Mouse (Mus musculus): ENCODE measurements at regions not wholly inside any gene's neighbourhood (a gene's known extent, or its start where the extent isn't known, plus 50 kb on each side); places are given as distances from the start of the nearest gene placed in this dataset.
"Not testable (repeated sequence)": the region's sequence is repeated elsewhere in the genome, so short reads cannot be mapped to it uniquely, and the experiment has no call there.

- DNase-seq (ENCODE audit: low read depth) = no peak
Observed at GRCm38 (mm10) chr9:31650362-31651130, 186.3 kb upstream of the Tmem45b start.

GRCm38 (mm10) chr9:31649073-31649472, 184.8 kb upstream of the Tmem45b start:
- DNase-seq (ENCODE audit: low read depth) = no peak

DNA sequence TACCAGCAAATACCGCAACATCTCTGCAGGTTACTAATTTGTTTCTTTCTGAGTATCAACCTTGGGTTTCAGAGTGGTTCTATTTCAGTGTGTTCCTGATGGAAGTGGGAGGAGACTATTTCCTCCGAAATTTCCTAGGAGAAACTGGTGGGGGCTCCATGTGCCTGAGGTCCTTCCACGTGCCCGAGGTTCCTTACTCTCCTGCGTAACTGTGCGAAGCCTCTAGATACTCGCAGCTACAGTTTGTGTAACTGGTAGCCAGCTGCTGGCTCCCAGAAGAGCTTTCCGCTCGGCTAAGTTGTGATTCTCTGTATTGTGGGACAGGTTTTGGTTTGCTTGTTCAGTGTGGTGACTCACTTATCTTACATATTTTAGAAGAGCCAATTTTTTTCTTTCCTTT, 184.3 kb upstream of the Tmem45b start:
- no peak for DNase-seq (ENCODE audit: low read depth)

- no peak for DNase-seq (ENCODE audit: low read depth)
Observed at GRCm38 (mm10) chr9:31645114-31645513, 180.9 kb upstream of the Tmem45b start.

GRCm38 (mm10) chr9:31644106-31644505, 179.8 kb upstream of the Tmem45b start:
- no peak for DNase-seq (ENCODE audit: low read depth)

DNA sequence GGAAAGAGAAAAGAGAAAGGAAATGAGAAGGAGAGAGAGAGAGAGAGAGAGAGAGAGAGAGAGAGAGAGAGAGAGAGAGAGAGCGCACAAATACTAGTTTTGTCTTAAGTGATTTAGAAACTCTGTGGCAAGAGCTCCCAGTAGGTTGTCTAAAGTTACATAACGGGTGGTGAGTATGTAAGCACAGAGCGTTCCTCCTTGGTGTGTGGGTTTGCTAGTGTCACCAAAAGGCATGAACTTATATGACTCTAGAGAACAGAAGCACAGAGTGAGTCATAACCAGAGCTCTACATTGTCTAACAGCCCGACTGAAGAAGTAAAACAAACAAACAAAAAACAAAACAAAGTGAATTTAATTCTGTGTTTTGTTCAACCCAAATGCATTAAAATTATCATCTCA, 177.9 kb upstream of the Tmem45b start:
- DNase-seq (ENCODE audit: low read depth) = no peak

- no peak for DNase-seq (ENCODE audit: low read depth)
Observed at GRCm38 (mm10) chr9:31628291-31628690, 164.0 kb upstream of the Tmem45b start.

- DNase-seq (ENCODE audit: low read depth) = not testable (repeated sequence)
Observed at GRCm38 (mm10) chr9:31621553-31621952, 157.3 kb upstream of the Tmem45b start.

DNA sequence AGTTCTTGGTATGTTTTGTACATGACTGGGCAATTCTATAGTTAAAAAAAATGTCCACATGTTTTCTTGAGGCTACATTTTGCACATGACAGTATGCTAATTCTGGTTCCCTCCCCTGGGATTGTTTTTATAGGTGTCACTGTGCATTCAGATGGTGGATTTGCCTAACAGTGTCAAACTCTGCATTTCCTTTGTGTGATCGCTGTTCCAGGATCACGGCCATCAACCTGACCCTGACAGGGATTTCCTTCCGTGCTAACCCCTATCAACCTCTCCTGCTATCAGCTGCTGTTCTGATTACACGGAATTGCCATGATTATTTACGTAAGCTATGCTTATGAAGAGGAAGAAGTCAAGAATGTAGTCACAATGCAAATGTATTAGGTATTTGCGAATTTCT, 155.1 kb upstream of the Tmem45b start:
- DNase-seq (ENCODE audit: low read depth) = no peak

GRCm38 (mm10) chr9:31614250-31614945, 150.1 kb upstream of the Tmem45b start:
- no peak for DNase-seq (ENCODE audit: low read depth)

- DNase-seq (ENCODE audit: low read depth) = no peak
Observed at GRCm38 (mm10) chr9:31611036-31611695, 146.9 kb upstream of the Tmem45b start.

GRCm38 (mm10) chr9:31610631-31611030, 146.4 kb upstream of the Tmem45b start:
- DNase-seq (ENCODE audit: low read depth) = no peak

GRCm38 (mm10) chr9:31610212-31610611, 145.9 kb upstream of the Tmem45b start:
- DNase-seq (ENCODE audit: low read depth) = no peak

DNA sequence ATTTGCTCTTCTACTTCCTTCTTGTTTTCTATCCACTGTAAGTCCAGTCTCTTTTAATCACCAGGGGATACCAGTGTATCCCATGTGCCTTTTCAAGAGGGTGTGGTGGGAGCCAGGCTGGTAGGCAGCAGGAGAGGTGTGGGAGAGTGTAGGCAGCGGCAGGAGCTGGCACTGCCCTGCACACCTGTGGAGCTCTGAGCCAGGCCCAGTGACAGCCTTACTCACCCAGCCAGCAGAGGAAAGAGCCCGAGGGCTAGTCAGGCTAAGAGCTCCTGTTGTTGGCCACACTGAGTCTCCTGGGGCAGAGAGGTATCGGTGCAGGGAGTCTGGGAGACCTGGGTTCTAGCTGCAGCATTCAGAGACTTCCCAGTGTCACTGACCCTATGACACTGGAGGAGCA, 145.5 kb upstream of the Tmem45b start:
- no peak for DNase-seq (ENCODE audit: low read depth)

DNA sequence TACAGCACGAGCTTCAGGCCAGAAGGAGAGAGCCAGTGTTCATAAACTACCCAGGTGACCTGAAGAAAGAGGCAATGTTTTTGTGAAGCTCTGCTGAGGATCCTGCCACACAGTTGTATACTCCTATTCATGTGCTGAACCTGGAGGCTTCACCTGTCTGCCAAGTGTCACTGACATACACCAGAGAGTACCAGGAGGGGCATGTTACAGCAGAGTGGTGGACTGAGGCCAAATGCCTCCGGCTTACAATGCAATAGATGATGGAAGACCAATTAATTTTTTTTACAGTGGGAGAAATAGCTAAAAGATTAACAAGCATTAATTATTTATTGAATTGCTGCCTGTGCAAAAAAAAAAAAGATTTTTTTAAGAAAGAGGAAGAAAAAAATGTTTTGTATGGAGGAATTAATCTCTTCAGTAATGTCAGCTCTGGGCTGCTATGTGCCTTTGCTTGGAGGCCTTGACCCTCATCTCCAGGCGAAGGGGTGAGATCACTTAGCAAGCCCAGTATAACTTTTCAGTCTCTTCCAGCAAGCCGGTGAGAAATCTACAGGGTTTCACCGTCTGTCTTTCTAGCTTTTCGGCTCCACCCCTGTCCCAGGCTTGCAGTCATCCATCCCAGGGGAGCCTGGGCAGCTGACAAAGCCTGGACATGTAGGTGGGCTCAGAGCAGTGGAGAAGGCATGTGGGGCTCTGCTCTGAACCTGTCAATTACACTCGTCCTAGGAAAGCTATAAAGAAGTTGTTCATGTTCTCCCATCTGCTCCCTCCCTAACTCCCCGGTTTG, 144.0 kb upstream of the Tmem45b start:
- DNase-seq (ENCODE audit: low read depth) = no peak

GRCm38 (mm10) chr9:31606936-31607335, 142.7 kb upstream of the Tmem45b start:
- DNase-seq (ENCODE audit: low read depth) = no peak

DNA sequence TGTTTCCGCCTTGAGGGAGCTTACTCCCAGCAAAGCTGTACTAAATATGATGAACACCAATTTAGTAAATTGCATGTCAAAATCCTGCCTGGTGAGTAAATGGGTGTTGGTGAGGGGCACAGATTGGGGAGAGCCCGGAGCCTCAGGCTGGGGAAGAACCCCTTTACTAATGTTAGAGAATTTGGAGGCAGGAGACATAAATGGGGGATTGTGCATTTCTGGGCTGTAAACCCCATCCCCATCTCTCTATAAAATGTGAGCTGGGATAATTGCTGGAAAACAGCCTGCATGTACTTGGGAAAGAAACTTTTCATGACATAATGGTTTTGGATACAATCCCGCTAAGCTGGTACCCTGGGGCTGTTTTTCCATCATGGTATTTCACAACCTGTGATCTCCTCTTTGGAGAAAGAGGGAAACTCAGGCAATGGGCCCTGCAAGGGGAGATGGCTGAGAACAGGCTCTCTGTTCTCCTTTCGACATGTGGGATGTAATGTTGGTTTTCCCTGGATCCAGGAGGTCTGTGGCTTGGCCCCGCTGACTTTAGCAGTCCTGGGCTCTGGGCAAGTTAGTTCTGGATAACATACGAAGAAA, 140.3 kb upstream of the Tmem45b start:
- DNase-seq (ENCODE audit: low read depth) = no peak

GRCm38 (mm10) chr9:31602707-31603106, 138.4 kb upstream of the Tmem45b start:
- DNase-seq (ENCODE audit: low read depth) = no peak

DNA sequence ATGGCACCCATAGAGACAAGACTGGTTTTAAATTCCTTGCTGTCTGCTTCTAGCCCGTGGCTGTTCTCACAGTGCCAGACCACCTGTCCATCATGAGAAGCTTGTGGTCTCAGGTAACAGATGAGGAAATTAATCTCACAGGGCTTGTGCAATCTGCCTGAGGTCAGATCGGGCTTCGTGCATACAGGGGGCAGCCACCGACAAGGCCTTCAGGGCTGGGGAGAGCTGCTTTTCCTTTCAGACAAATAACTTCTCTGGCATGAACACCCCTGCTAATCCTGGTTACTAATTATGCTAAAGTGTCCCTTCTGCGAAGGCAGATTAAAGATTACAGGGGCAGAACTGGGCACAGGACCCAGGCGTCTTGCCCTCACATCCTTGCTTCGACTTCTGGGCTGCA, 130.8 kb upstream of the Tmem45b start:
- no peak for DNase-seq (ENCODE audit: low read depth)

GRCm38 (mm10) chr9:31587671-31588070, 123.4 kb upstream of the Tmem45b start:
- DNase-seq (ENCODE audit: low read depth) = no peak

DNA sequence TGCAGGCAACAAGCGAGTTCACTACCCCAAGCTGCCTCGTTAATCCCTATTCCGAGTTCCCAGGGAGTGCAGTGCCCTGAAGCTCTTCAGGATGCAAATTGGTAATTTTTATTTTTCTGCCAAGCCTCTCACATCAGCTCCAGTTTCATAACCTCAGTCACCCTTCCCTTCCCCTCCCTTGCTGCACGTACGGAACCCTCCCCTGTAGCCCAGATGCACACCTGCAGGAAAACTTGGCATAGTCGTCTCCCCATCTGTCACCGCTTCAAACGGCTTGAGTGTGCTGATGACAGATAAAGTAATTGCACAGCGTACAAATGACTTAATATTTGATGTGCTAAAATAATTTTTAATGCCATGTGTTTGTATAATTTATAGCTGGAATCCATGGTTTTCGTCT, 119.7 kb upstream of the Tmem45b start:
- no peak for DNase-seq (ENCODE audit: low read depth)

DNA sequence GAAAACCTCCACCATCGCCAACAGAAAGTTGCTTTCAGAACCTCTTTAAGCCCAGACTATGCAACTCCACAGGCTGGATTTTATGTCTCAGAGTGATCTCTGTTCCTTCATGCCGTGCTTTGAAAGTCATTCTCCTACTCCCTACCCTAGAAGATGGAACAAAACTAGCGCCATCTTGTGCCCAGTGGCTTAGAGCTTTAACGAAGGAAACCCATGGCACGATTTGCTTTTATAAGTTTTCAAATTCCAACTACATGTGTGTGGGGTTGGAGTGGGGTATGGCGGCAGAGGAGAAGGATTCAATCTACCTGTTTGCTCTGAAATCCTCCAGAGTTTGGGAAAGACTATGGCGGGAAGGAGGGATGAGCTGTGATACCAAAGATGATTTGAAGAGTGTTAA, 118.7 kb upstream of the Tmem45b start:
- no peak for DNase-seq (ENCODE audit: low read depth)
